Mouse (Mus musculus): ENCODE measurements at regions not wholly inside any gene's neighbourhood (a gene's known extent, or its start where the extent isn't known, plus 50 kb on each side); places are given as distances from the start of the nearest gene placed in this dataset.

GRCm38 (mm10) chr3:21678265-21678664, 398.2 kb upstream of the Tbl1xr1 start:
- no peak for TF ChIP-seq CTCF (IDR thresholded peaks at IDR 0.05; ENCODE audit: borderline replicate concordance, insufficient read depth, low read length)
- no peak for TF ChIP-seq POLR2A (IDR thresholded peaks at IDR 0.05; ENCODE audit: low read depth, low read length)

All from embryonic fibroblast, embryonic 13.5 days (primary cell).